Mouse (Mus musculus): Measurements from ENCODE around the gene Ebf3. TPM values are rescaled to one million over a fixed set of nuclear protein-coding genes. Genes with fewer than 3 reads are reported as not detected.

Gene Ebf3
- polyA plus RNA-seq, 1 experiment from 2014 or later: not detected

DNA sequence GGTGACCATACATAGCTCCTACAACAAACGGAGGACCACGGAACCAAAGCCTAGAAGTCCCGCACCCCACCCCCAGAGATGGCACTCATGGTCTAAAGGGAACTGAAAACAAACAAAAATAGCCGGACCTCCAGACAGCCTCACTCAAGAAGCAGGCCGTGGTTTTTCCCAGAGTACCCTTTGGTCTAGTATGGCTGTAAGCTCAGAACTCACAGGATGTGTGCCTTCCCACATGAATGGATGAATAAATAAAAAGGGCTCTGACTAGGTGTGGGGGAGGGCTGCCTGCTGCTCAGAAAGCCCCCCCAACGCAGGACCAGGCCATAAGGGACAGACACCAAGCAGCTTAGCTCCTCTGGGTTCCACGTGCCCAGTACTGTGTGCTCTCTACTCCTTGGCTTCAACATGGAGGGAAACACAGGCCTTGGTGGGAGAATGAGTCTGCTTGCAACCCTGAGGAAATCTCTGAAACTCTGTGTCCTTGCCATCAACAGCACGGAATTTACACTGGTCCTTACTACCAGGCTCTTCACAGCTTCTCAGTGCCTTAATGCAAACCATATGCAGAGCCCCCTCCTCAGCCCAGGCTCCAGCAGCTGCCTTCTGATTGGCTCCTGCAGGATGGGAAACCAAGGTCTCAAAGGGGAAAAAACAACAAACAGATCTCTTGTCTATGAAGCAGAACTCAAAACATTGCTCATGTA is 45.6 kb downstream of the Ebf3 start:
- Histone ChIP-seq H3K79me2 (ENCODE audit: inconsistent target) (no peaks in the 10 kb centered on the region), H3K4me3 (ENCODE audit: inconsistent target) (no peak overlapping the region), H3K36me3 (ENCODE audit: inconsistent target) (no peaks in the 10 kb centered on the region), H3K27ac (no peak overlapping the region)
- WGBS (ENCODE audit: missing documents): 63% methylated on average over 8 of the region's 8 CpGs

DNA sequence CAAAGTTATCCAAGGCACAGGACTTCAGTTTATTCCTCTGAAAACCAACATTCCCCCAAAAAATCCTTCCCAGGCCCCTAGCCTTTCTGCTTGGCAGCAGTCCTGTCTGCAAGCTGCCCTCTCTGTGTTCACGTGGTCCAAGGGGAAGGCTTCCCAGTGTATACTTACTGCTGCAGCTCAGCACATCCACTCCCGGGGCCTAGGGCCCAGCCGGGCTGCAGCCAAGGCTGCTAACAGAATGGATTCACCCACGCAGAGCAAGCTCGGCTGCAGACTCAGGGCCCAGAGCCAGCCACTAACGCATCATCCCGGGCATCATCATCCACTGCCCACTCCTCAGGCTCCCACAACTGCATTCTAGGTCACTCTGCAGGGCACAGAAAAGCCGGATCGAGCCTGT is 46.8 kb downstream of the Ebf3 start:
- Histone ChIP-seq H3K4me3 (ENCODE audit: inconsistent target) (no peak overlapping the region), H3K27ac (no peak overlapping the region), H3K79me2 (ENCODE audit: inconsistent target) (no peaks in the 10 kb centered on the region), H3K36me3 (ENCODE audit: inconsistent target) (no peaks in the 10 kb centered on the region)
- WGBS (ENCODE audit: missing documents): 89% methylated on average over 5 of the region's 9 CpGs

DNA sequence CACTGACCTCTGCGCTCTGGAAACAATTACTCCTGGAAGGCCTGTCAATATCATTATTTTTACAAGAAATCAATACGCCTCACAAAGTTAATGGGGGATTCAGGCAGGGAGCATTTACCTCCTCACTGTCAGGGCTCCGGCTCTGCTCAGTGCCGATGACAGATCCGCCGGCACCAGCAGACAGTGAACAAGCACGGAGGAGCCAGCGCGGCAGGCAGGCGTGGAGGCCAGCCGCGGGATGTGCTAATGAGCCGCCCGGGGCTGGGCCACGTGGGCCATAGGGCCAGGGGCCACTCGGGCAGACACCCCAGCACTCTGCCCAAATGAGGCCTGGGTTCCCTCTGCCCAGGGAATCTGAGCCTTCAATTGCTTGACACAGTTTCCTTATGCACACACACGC is 47.7 kb downstream of the Ebf3 start:
- 49% methylated on average over 17 of the region's 17 CpGs for WGBS (ENCODE audit: missing documents)
- no peaks in the 10 kb centered on the region for H3K79me2 ChIP-seq (ENCODE audit: inconsistent target)
- H3K4me3 ChIP-seq (ENCODE audit: inconsistent target): no peak overlapping the region
- H3K36me3 ChIP-seq (ENCODE audit: inconsistent target): no peaks in the 10 kb centered on the region
- H3K27ac ChIP-seq: no peak overlapping the region

DNA sequence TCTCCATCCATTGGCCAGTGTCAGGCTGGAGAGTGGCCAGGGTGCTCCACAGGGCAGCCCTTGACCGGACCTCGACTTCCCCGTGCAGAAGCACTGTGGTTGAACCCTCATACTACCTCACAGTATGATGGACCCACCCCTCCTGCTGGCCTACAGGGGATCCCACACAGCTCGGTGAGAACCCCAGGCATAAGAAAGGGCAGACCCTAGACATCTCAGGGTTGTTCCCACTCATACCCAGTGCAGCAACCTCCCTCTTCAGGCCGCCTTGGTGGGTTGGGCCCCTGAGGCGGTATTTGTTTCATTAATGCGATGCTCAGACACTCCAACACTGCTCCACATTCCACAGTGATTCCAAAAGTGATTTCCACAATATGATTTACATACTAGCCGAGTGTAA is 51.9 kb downstream of the Ebf3 start:
- Histone ChIP-seq H3K27ac (no peak overlapping the region), H3K36me3 (ENCODE audit: inconsistent target) (no peaks in the 10 kb centered on the region), H3K79me2 (ENCODE audit: inconsistent target) (no peaks in the 10 kb centered on the region), H3K4me3 (ENCODE audit: inconsistent target) (no peak overlapping the region)
- WGBS (ENCODE audit: missing documents): 92% methylated on average over 8 of the region's 8 CpGs

DNA sequence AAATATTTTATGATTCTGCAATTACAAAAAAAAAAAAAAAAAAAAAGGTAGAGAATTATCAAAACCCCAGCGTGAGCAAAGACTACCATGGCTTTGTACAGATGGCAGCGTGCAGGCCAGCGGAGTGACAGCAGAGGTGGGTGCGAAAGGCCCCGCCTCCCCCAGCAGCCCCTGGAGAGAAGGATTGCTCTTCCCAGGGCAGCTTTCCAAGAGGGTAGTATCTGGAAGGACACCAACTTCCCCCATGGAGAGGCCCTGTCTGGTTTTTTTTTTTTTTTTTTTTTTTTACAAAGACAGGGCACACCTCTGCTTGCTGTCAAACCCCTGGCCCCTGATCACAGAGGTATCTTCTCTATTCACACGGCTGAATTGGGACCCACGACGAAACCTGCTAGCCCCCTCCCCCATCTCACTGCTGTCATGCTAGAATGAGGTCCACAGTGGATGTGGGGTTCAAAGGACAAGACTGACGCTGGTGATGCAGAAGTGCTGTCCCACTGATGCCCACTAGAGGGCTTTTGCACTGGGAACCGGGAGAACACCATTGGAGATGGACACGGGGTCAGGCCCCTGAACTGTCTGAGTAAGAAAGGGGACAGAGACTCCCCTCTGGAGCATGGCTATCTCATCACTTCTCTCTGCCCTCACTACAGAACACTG is 67.9 kb downstream of the Ebf3 start:
- WGBS (ENCODE audit: missing documents): 53% methylated on average over 11 of the region's 11 CpGs
- H3K27ac ChIP-seq: no peak overlapping the region
- no peaks in the 10 kb centered on the region for H3K36me3 ChIP-seq (ENCODE audit: inconsistent target)
- no peaks in the 10 kb centered on the region for H3K79me2 ChIP-seq (ENCODE audit: inconsistent target)
- H3K4me3 ChIP-seq (ENCODE audit: inconsistent target): no peak overlapping the region

DNA sequence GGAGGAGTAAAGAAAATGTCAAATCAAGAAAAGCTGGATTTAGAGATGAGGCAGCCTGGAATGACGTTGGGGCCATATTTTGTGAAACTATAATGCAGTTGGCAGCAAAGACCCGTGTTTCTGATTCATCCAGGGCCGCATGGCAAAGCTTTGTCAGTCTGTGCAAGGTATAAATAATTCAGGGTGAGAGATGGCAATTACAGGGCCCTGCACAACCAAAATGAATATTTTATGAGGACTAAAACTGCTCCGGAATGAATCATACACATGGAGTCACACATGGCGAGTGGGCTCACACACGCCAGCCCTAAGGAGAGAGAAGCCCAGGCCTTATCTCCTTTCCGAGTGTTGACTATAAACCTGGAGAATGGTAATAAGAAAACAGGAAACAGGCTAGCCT is 69.4 kb downstream of the Ebf3 start:
- Histone ChIP-seq H3K4me3 (ENCODE audit: inconsistent target) (no peak overlapping the region), H3K79me2 (ENCODE audit: inconsistent target) (no peaks in the 10 kb centered on the region), H3K36me3 (ENCODE audit: inconsistent target) (no peaks in the 10 kb centered on the region), H3K27ac (no peak overlapping the region)
- 80% methylated on average over 7 of the region's 7 CpGs for WGBS (ENCODE audit: missing documents)

DNA sequence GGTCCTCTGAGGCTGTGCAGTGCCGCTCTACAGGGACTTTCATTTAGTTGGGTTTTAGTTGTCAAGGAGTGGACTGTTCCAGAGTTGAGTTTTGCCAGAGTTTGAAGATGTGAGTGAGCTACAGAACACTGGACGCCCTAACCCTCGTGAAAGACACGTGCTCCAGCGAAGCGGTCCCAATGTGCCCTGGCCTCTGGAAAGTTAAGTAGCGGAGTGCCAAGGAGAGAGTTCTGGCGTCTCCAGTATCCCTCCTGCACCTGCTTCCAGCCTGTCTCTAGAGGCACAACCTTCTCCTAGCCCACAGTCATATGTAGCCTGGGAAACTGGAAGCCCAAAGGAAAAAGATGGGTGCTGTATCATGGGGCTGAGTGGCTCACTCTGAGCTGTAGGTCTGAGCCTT is 73.8 kb downstream of the Ebf3 start:
- Histone ChIP-seq H3K27ac (no peak overlapping the region), H3K36me3 (ENCODE audit: inconsistent target) (no peaks in the 10 kb centered on the region), H3K79me2 (ENCODE audit: inconsistent target) (no peaks in the 10 kb centered on the region), H3K4me3 (ENCODE audit: inconsistent target) (no peak overlapping the region)
- 81% methylated on average over 8 of the region's 8 CpGs for WGBS (ENCODE audit: missing documents)

DNA sequence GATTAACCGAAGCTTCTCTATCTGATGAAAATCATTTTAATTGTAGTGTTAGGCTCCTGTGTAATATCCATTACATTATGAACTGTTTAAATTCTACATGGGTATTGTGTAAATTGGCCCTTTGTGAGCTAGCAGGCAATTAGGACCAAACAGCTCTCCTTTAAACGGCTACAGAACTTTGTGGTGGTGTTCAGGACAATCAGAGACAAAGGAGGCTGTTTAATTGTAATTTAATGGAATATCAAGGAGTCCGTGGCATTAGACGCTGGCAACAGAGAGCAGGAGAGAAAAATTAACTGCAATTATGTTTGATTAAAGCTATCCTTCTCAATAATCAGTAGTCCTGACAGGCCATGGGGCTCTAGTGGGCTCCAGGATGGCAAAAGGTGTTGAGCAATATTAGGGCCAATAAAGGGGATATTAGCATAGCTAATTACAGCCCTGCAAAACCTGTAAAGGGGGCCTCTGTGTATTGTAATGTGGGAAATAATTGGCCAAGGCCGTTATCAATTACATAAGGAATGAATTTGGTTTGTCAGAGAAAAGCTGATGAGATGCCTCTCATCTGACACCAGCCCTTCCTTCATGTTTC is 74.6 kb downstream of the Ebf3 start:
- no peak overlapping the region for H3K27ac ChIP-seq
- no peaks in the 10 kb centered on the region for H3K79me2 ChIP-seq (ENCODE audit: inconsistent target)
- no peaks in the 10 kb centered on the region for H3K36me3 ChIP-seq (ENCODE audit: inconsistent target)
- H3K4me3 ChIP-seq (ENCODE audit: inconsistent target): no peak overlapping the region
- 77% methylated on average over 5 of the region's 5 CpGs for WGBS (ENCODE audit: missing documents)

DNA sequence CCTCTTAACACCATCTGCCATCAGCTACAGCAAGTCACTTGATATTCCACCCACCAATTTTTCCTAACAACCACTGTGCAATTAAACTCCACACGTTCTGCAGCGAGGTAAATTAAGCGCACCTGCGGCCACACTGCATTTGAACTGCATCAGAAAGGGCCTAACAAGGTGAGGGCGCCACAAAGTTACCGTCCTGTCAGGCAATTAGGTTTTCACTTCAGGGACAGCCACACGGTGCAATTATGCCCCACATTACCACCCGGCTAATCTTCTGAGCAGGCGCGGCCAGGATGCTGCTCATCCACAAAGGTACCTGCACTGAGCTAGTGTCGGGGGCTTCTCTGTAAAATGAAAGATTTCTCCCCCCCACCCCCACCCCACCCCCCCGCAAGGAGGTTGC is 76.8 kb downstream of the Ebf3 start:
- H3K27ac ChIP-seq: no peak overlapping the region
- 81% methylated on average over 11 of the region's 12 CpGs for WGBS (ENCODE audit: missing documents)
- H3K4me3 ChIP-seq (ENCODE audit: inconsistent target): no peak overlapping the region
- H3K79me2 ChIP-seq (ENCODE audit: inconsistent target): no peaks in the 10 kb centered on the region
- H3K36me3 ChIP-seq (ENCODE audit: inconsistent target): no peaks in the 10 kb centered on the region

DNA sequence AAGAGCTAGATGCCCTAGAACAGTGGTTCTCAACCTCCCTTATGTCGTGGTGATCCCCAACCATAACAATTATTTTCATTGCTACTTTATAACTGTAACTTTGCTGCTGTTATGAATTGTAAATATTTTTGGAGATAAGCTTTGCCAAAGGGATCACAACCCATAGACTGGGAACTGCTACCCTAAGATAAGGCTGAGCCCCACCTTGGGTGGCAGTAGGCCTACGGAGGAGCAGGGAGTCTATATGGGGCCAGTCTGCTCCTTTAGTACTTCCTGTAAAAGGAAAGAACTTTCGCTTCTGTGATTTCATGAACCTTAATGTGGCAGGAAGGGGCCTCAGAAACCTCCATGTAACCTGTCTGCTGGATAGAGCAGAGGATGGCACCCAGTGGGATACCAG is 90.4 kb downstream of the Ebf3 start:
- H3K79me2 ChIP-seq (ENCODE audit: inconsistent target): no peaks in the 10 kb centered on the region
- H3K36me3 ChIP-seq (ENCODE audit: inconsistent target): no peaks in the 10 kb centered on the region
- 61% methylated on average over 3 of the region's 3 CpGs for WGBS (ENCODE audit: missing documents)
- H3K27ac ChIP-seq: no peak overlapping the region
- H3K4me3 ChIP-seq (ENCODE audit: inconsistent target): no peak overlapping the region

DNA sequence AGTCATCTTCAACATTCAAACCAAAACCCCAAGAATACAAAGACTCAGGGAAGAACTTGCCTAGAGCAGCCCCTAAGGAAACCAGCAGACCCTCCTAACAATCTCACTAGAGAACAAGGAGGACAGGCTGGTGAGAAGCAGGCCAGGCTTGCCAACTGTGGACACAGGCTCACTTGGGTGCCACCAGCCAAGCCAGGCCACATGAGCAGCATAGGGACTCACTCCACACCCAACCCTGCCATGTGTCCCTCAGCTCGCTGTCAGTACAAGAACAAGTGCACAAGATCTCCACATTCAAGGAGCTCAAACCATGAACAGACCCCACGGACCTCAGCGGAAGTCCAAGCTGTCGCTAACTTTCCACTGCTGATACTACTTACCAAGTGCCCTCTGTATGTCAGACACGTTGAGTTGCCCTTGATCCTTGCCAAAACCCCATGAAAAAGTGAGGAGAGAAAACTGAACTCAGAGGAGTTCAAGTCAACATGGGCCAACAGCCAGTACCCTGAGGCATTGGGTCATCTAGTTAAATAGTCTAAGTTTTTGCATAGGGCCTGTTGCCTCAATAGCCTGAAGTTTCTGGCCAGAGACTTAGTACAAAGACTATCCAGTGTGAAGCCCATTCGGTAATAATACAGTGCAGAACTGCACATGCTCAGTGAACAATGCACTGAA is 91.3 kb downstream of the Ebf3 start:
- H3K36me3 ChIP-seq (ENCODE audit: inconsistent target): no peaks in the 10 kb centered on the region
- H3K79me2 ChIP-seq (ENCODE audit: inconsistent target): no peaks in the 10 kb centered on the region
- H3K4me3 ChIP-seq (ENCODE audit: inconsistent target): no peak overlapping the region
- 92% methylated on average over 6 of the region's 6 CpGs for WGBS (ENCODE audit: missing documents)
- H3K27ac ChIP-seq: no peak overlapping the region

DNA sequence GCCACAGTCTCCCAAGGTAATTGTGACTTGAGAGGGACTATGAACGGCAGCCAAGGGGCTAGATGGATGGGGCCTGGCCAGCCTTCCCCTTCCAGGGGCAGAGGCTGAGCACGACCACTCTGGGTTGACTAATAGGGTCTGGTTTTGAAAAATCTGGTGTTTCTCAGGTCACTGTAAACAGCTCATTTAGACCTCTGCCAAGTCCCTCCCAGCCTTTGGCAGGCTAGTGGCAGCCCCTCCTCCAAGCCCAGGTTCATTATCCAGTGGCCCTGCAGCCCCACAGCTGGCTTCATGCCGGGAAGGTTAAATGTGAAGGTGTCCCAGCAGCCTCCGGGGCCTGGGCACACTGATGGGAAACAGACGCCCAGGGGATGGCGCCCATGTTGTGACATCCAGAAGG is 92.6 kb downstream of the Ebf3 start:
- 63% methylated on average over 6 of the region's 6 CpGs for WGBS (ENCODE audit: missing documents)
- no peak overlapping the region for H3K27ac ChIP-seq
- no peaks in the 10 kb centered on the region for H3K79me2 ChIP-seq (ENCODE audit: inconsistent target)
- no peaks in the 10 kb centered on the region for H3K36me3 ChIP-seq (ENCODE audit: inconsistent target)
- H3K4me3 ChIP-seq (ENCODE audit: inconsistent target): no peak overlapping the region

DNA sequence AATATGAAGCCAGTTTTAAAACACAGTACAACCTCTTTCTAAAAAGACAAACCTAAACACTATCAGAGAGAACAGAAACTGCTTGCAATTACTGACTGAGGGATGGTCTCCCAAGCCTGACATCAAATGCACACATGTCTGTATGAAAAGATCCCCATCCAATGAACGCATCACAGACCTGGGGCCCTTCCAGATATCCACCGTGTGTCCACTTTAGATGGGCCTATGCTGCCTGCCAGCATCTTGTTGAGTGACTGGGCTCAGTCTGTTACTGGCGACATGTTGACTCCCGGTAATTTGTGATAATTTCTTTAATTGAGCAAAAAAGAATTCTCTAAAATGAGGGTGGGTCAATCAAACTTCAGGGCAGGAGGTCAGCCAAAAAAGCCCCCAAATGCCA is 93.8 kb downstream of the Ebf3 start:
- no peak overlapping the region for H3K27ac ChIP-seq
- H3K36me3 ChIP-seq (ENCODE audit: inconsistent target): no peaks in the 10 kb centered on the region
- WGBS (ENCODE audit: missing documents): 91% methylated on average over 4 of the region's 4 CpGs
- no peaks in the 10 kb centered on the region for H3K79me2 ChIP-seq (ENCODE audit: inconsistent target)
- H3K4me3 ChIP-seq (ENCODE audit: inconsistent target): no peak overlapping the region

DNA sequence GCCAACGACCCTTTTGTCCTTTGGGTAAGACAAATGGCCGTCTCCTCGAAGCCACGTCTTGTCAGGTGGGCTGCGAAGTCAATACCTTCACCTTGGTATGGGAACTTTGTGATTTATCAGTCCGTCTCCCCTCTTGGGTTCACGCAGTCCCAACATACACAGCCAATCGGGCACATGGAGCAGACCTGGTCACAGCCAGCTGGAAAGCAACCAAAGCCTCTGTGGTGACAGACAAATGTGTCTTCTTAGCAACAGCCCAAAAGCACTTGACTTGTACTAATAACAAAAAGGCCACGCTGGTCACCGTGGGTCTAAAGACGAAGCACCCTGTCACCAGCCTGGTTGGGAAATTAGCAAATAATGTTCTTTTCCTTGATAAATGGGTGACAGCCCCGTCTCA is 95.5 kb downstream of the Ebf3 start:
- 89% methylated on average over 12 of the region's 12 CpGs for WGBS (ENCODE audit: missing documents)
- Histone ChIP-seq H3K27ac (no peak overlapping the region), H3K36me3 (ENCODE audit: inconsistent target) (no peaks in the 10 kb centered on the region), H3K4me3 (ENCODE audit: inconsistent target) (no peak overlapping the region), H3K79me2 (ENCODE audit: inconsistent target) (no peaks in the 10 kb centered on the region)

DNA sequence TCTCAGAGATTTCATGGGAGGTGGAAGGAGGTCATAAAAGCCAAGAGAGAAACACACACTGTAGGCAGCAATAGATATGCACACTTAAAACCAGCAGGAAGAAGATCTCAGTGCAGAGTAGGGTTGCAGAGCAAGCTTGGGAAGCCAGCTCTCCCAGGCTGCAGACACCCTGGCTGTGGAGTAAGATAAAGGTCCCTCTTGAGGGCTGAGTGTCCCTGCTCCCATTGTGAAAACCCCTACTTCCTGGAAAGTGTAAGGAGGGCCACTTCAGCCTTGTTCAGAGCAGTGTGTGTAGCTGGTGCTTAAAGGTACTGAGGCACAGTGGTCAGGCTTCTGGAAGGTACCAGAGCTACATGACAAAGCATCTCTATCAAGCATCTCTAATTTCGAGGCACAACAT is 100.8 kb downstream of the Ebf3 start:
- Histone ChIP-seq H3K27ac (no peak overlapping the region), H3K36me3 (ENCODE audit: inconsistent target) (no peaks in the 10 kb centered on the region), H3K4me3 (ENCODE audit: inconsistent target) (no peak overlapping the region), H3K79me2 (ENCODE audit: inconsistent target) (no peaks in the 10 kb centered on the region)
- 57% methylated on average over 1 of the region's 1 CpGs for WGBS (ENCODE audit: missing documents)
